Mouse (Mus musculus) small intestine, adult 2 months (tissue): ENCODE data around the gene Suv39h1.

Experiments
- CTCF ChIP-seq: fragments of 200-500 bp; IDR thresholded peaks from 2 replicates; pipeline ENCODE4 v1.5.1; 2012; ENCODE audit warnings: low read depth, mild to moderate bottlenecking, control low read depth, inconsistent platforms, low read length, moderate library complexity, mixed read lengths; ENCODE audit not compliant: insufficient replicate concordance, insufficient read length; ENCODE audit errors: extremely low read depth
- POLR2A ChIP-seq: fragments of 200-500 bp; IDR thresholded peaks from 2 replicates; pipeline ENCODE4 v1.6.1; 2012; ENCODE audit warnings: low read depth, mild to moderate bottlenecking, control low read depth, inconsistent platforms, low read length, moderate library complexity

GRCm38 (mm10) chrX:8095546-8095945 lies 21.0 kb upstream of the Suv39h1 start:
- TF ChIP-seq POLR2A: no peak
- TF ChIP-seq CTCF: no peak
